Mouse (Mus musculus): ENCODE measurements at regions not wholly inside any gene's neighbourhood (a gene's known extent, or its start where the extent isn't known, plus 50 kb on each side); places are given as distances from the start of the nearest gene placed in this dataset.

GRCm38 (mm10) chr14:76789376-76789775 is 232.7 kb upstream of the Serp2 start:
- CTCF ChIA-PET: no interaction called here

GRCm38 (mm10) chr14:76787601-76788000 is 230.9 kb upstream of the Serp2 start:
- CTCF ChIA-PET: no interaction called here

GRCm38 (mm10) chr14:76786214-76786613 is 229.5 kb upstream of the Serp2 start:
- CTCF ChIA-PET: no interaction called here

- CTCF ChIA-PET: no interaction called here
Measured at GRCm38 (mm10) chr14:76781524-76781880, 224.8 kb upstream of the Serp2 start.

GRCm38 (mm10) chr14:76780572-76781523 is 224.2 kb upstream of the Serp2 start:
- CTCF ChIA-PET: interaction anchor here (0.6 kb wide), 1 partner anchor 13 kb away, joined by 10 read pairs; no protein-coding TSS in a partner anchor

- CTCF ChIA-PET: no interaction called here
Measured at GRCm38 (mm10) chr14:76778541-76779399, 222.1 kb upstream of the Serp2 start.

GRCm38 (mm10) chr14:76775387-76775924 is 218.8 kb upstream of the Serp2 start:
- CTCF ChIA-PET: no interaction called here

GRCm38 (mm10) chr14:76772781-76773438 is 216.2 kb upstream of the Serp2 start:
- CTCF ChIA-PET: interaction anchor here (1.1 kb wide), 1 partner anchor 20 kb away, joined by 4 read pairs; no protein-coding TSS in a partner anchor

- CTCF ChIA-PET: no interaction called here
Measured at GRCm38 (mm10) chr14:76770106-76770505, 213.4 kb upstream of the Serp2 start.

GRCm38 (mm10) chr14:76767301-76767700 is 210.6 kb upstream of the Serp2 start:
- CTCF ChIA-PET: interaction anchor here (0.7 kb wide), 1 partner anchor 13 kb away, joined by 10 read pairs; no protein-coding TSS in a partner anchor

- CTCF ChIA-PET: no interaction called here
Measured at GRCm38 (mm10) chr14:76766186-76766713, 209.6 kb upstream of the Serp2 start.

GRCm38 (mm10) chr14:76765094-76765504 is 208.4 kb upstream of the Serp2 start:
- CTCF ChIA-PET: interaction anchor here (0.5 kb wide), 1 partner anchor 202 kb away, joined by 15 read pairs; no protein-coding TSS in a partner anchor

- CTCF ChIA-PET: interaction anchor here (0.5 kb wide), 1 partner anchor 203 kb away, joined by 15 read pairs; no protein-coding TSS in a partner anchor
Measured at GRCm38 (mm10) chr14:76764390-76764796, 207.7 kb upstream of the Serp2 start.

- CTCF ChIA-PET: no interaction called here
Measured at GRCm38 (mm10) chr14:76763539-76763938, 206.8 kb upstream of the Serp2 start.

- CTCF ChIA-PET: no interaction called here
Measured at GRCm38 (mm10) chr14:76762777-76763176, 206.1 kb upstream of the Serp2 start.

- CTCF ChIA-PET: no interaction called here
Measured at GRCm38 (mm10) chr14:76761691-76762090, 205.0 kb upstream of the Serp2 start.

GRCm38 (mm10) chr14:76761274-76761673 is 204.6 kb upstream of the Serp2 start:
- CTCF ChIA-PET: no interaction called here

- CTCF ChIA-PET: no interaction called here
Measured at GRCm38 (mm10) chr14:76760509-76761023, 203.9 kb upstream of the Serp2 start.

GRCm38 (mm10) chr14:76759377-76759776 is 202.7 kb upstream of the Serp2 start:
- CTCF ChIA-PET: no interaction called here

- CTCF ChIA-PET: no interaction called here
Measured at GRCm38 (mm10) chr14:76758589-76758988, 201.9 kb upstream of the Serp2 start.
